Mouse (Mus musculus) CD8-positive naive resting alpha-beta T cell, adult 57 days (primary cell): Measurements from ENCODE around the gene Upk3bl. TPM values are rescaled to one million over a fixed set of nuclear protein-coding genes. Genes with fewer than 3 reads are reported as not detected.

Experiments
- total RNA-seq: library from RNA; stranded (reverse); gene quantifications from one replicate; pipeline ENCODE4 v1.2.4, GENCODE M21; 2023

Upk3bl gene
- total RNA-seq: not detected

DNA sequence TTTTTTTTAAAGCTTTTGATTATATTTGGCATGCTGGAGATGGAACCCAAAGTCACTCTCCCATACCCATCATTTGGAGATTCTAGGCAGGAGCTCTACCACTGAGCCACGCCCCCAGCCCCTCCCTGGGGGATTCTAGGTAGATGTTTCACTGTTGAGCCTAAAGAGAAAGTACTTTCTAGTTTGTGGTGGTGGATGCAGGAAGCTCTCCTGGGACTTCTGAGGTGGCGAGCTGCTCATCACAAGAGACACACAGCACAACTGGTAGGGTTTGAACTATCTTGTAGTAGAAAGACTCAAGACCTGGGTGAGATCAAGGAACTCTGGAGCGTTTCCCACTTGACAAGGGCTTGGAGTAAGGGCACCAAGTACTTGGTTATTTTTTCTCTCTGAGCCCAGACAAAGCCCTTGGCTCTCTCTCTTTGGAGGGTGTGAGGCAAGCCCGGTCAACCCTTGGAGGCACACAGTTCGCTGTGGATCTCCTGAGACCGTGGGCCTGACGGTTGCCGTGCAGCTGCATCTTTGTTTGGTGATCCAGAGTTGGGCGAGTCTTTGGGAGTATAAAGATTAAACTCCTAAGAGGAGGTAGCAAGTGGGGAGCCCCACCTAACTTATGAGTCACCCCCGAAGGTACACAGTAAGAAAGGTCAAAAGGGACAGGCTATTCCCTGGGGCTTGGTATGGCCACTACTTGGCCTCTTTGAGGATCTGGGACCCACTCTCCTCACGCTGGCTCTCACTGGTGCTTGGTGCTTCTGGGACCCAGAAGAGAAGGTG lies at the start of gene Upk3bl:
Upk3bl (plus strand) TSS at position 192 of the 777 bp plus-strand sequence.

DNA sequence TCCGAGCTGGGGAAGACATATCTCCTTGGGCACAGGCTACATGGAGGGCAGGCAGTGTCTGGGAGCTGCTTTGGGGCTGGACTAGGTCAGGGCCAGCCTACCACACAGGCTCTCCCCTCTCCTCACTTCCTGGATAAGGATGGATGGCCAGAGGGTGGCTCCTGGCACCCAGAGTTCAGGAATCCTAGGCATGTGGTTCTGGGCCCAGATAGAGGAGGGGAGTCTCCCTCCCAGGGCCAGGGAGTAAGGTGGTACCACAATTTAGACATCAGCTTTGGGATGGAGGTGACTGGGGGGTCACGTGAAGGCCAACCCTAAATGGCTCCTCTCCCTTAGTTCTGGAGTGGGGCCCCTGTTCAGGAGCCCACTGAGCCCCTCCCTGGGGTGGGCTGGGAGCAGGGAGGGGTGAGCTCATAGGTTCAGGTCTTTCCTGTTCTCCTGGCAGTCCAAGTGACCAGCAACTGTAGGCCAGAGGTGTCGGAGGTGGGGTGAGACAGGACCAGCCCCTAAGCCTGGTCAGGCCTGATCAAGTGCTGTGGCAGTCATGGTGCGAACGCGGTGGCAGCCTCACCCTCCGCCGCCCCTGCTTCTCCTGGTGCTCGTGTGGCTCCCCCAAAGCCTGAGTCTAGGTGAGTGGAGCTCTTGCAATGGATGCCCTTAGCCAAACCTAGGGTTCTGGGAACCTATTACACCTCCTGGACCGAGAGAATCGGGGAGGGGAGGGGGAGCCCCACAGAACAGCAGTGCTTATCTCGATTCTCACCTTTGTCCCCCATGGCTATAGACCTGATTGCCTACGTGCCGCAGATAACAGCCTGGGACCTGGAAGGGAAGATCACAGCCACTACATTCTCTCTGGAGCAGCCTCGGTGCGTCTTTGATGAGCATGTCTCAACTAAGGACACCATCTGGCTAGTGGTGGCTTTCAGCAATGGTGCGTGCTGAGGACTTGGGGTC lies 15.8 kb upstream of the Upk3bl start, which contains the start of gene Upk3b:
Upk3b (plus strand) TSS at position 239 of the 957 bp plus-strand sequence.

DNA sequence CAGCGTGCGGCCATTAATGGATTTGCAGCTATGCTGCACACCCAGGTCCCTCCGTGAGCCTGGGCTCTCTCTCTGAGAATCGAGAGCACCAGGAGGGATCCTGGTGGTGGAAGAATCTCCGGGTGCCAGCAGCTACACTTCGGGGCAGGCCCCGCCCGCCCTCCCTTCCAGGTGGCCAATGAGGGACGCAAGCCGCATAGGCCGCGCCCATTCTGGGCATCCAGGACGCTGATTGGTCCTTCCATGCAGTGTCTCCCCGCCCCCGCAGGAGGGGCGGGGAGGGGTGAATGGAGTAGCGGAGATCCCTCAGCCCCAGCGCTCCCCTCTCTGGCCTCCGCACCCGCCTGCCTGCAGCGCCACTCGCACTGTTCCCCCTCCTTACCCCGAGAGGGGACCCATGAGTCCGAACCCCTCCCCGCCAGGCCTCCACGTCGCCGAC lies 29.4 kb downstream of the Upk3bl start, which contains the start of gene Rasa4:
Rasa4 (plus strand) TSS at position 248 of the 439 bp plus-strand sequence.

Other genes starting within 250 kb of the Upk3bl start
- not detected for gene Srrm3, start 247.6 kb upstream of the Upk3bl start, total RNA-seq
- 0.61 TPM for gene Hspb1, start 166.6 kb upstream of the Upk3bl start, total RNA-seq
- 52.8 TPM for gene Ywhag, start 119.9 kb upstream of the Upk3bl start, total RNA-seq
- gene Ssc4d, start 80.0 kb upstream of the Upk3bl start, total RNA-seq: not detected
- gene Zp3, start 74.4 kb upstream of the Upk3bl start, total RNA-seq: not detected
- 30.0 TPM for gene Dtx2, start 59.7 kb upstream of the Upk3bl start, total RNA-seq
- gene Upk3b, start 16.0 kb upstream of the Upk3bl start, total RNA-seq: 0.43 TPM
- 5.4 TPM for gene Rasa4, start 29.4 kb downstream of the Upk3bl start, total RNA-seq
- gene Polr2j, start 62.1 kb downstream of the Upk3bl start, total RNA-seq: 49.1 TPM
- 43.4 TPM for gene Lrwd1, start 81.6 kb downstream of the Upk3bl start, total RNA-seq
- gene Alkbh4, start 81.7 kb downstream of the Upk3bl start, total RNA-seq: 24.6 TPM
- gene Orai2, start 116.2 kb downstream of the Upk3bl start, total RNA-seq: 238 TPM
- gene Prkrip1, start 144.5 kb downstream of the Upk3bl start, total RNA-seq: 29.5 TPM
- gene Sh2b2, start 192.1 kb downstream of the Upk3bl start, total RNA-seq: 1.0 TPM